Mouse (Mus musculus) MEL (cell line): Measurements from ENCODE around the gene Hbb-bs. TPM values are rescaled to one million over a fixed set of nuclear protein-coding genes. Genes with fewer than 3 reads are reported as not detected.
"Not testable (repeated sequence)": the region's sequence is repeated elsewhere in the genome, so short reads cannot be mapped to it uniquely, and the experiment has no call there.

ENCODE experiments used
- DNase-seq: peaks from one replicate; pipeline ENCODE4 v3.0.0; 2011; ENCODE audit warnings: low read depth, low spot score
- H3K27ac ChIP-seq: 2 replicates; pipeline ENCODE4 v1.5.1; 2012; ENCODE audit warnings: low read depth, mild to moderate bottlenecking, control low read depth, low read length, moderate library complexity; ENCODE audit not compliant: control insufficient read depth
- H3K27me3 ChIP-seq, 2 experiments: fragments of 150-350 bp in 1 of 2; sonication (generic) in 1 of 2; 2 replicates each; pipeline ENCODE4 v1.6.1; 2012; ENCODE audit warnings: low read length in 2 of 2, mild to moderate bottlenecking in 2 of 2, improper control_type of control experiment in 1 of 2, moderate library complexity in 1 of 2; ENCODE audit not compliant: insufficient read depth in 2 of 2, control insufficient read depth in 1 of 2
- H3K36me3 ChIP-seq, 2 experiments: 2 replicates each; pipeline ENCODE4 v1.6.1; 2012 to 2014; ENCODE audit warnings: low read length in 2 of 2, improper control_type of control experiment in 1 of 2, inconsistent platforms in 1 of 2, mild to moderate bottlenecking in 1 of 2; ENCODE audit not compliant: insufficient read depth in 2 of 2, control insufficient read depth in 1 of 2
- H3K4me1 ChIP-seq, 2 experiments: fragments of 150-350 bp in 1 of 2; sonication (generic) in 1 of 2; 2 replicates each; pipeline ENCODE4 v1.6.1; 2012; ENCODE audit warnings: low read length in 2 of 2, improper control_type of control experiment in 1 of 2, mild to moderate bottlenecking in 1 of 2; ENCODE audit not compliant: insufficient read depth in 2 of 2, control insufficient read depth in 1 of 2
- H3K4me3 ChIP-seq, 2 experiments: fragments of 150-350 bp in 1 of 2; sonication (generic) in 1 of 2; 2 replicates each; pipeline ENCODE4 v1.5.1; 2012; ENCODE audit warnings: low read depth in 2 of 2, low read length in 2 of 2, mild to moderate bottlenecking in 2 of 2, moderate library complexity in 2 of 2, control low read depth in 1 of 2, improper control_type of control experiment in 1 of 2; ENCODE audit not compliant: control insufficient read depth in 1 of 2, insufficient read depth in 1 of 2
- H3K79me2 ChIP-seq: 2 replicates; pipeline ENCODE4 v1.6.1; 2012; ENCODE audit warnings: mild to moderate bottlenecking, low read length, moderate library complexity; ENCODE audit not compliant: control insufficient read depth, poor library complexity, insufficient read depth
- H3K9ac ChIP-seq: 2 replicates; pipeline ENCODE4 v1.6.1; 2012; ENCODE audit warnings: low read depth, mild to moderate bottlenecking, control low read depth, low read length, moderate library complexity; ENCODE audit not compliant: control insufficient read depth, poor library complexity, severe bottlenecking
- H3K9me3 ChIP-seq: fragments of 150-350 bp; sonication (generic); replicated peaks from 2 replicates; pipeline ENCODE4 v1.6.1; 2012; ENCODE audit warnings: mild to moderate bottlenecking, low read length, improper control_type of control experiment, moderate library complexity; ENCODE audit not compliant: insufficient read depth
- BHLHE40 ChIP-seq: IDR thresholded peaks from 2 replicates; pipeline ENCODE4 v1.6.1; 2012; ENCODE audit warnings: low read depth, mild to moderate bottlenecking, inconsistent platforms, low read length, improper control_type of control experiment, borderline replicate concordance
- CHD2 ChIP-seq: IDR thresholded peaks from 2 replicates; pipeline ENCODE4 v1.6.1; 2011; ENCODE audit warnings: low read length, improper control_type of control experiment
- CTCF ChIP-seq, 3 experiments: IDR thresholded peaks in 2 of 3; conservative IDR thresholded peaks in 1 of 3; 2 replicates each; pipeline ENCODE4 v1.5.1; 2011 to 2012; ENCODE audit warnings: low read length in 3 of 3, low read depth in 2 of 3, mild to moderate bottlenecking in 2 of 3, improper control_type of control experiment in 1 of 3, inconsistent platforms in 1 of 3, mixed read lengths in 1 of 3, moderate library complexity in 1 of 3; ENCODE audit not compliant: control insufficient read depth in 1 of 3, insufficient read depth in 1 of 3, poor library complexity in 1 of 3, severe bottlenecking in 1 of 3
- E2F4 ChIP-seq: IDR thresholded peaks from 2 replicates; pipeline ENCODE4 v1.6.1; 2011; ENCODE audit warnings: low read depth, low read length, improper control_type of control experiment, borderline replicate concordance
- ELF1 ChIP-seq: IDR thresholded peaks from 2 replicates; pipeline ENCODE4 v1.6.1; 2014; ENCODE audit warnings: low read depth, mild to moderate bottlenecking, inconsistent platforms, low read length, improper control_type of control experiment, moderate library complexity
- ETS1 ChIP-seq: IDR thresholded peaks from 2 replicates; pipeline ENCODE4 v1.6.1; 2012; ENCODE audit warnings: low read depth, mild to moderate bottlenecking, inconsistent platforms, low read length, improper control_type of control experiment, moderate library complexity
- GABPA ChIP-seq: IDR thresholded peaks from 2 replicates; pipeline ENCODE4 v1.6.1; 2012; ENCODE audit warnings: low read depth, mild to moderate bottlenecking, inconsistent platforms, low read length, improper control_type of control experiment, moderate library complexity
- GATA1 ChIP-seq: IDR thresholded peaks from 2 replicates; pipeline ENCODE4 v1.6.1; 2011; ENCODE audit warnings: low read depth, low read length, improper control_type of control experiment
- HCFC1 ChIP-seq: IDR thresholded peaks from 2 replicates; pipeline ENCODE4 v1.6.1; 2012; ENCODE audit warnings: low read depth, mild to moderate bottlenecking, inconsistent platforms, low read length, improper control_type of control experiment, moderate library complexity
- JUND ChIP-seq: IDR thresholded peaks from 2 replicates; pipeline ENCODE4 v1.6.1; 2011; ENCODE audit warnings: low read depth, mild to moderate bottlenecking, improper control_type of control experiment, low read length
- KAT2A ChIP-seq: conservative IDR thresholded peaks from 2 replicates; pipeline ENCODE4 v1.6.1; 2012; ENCODE audit warnings: low read depth, low read length, improper control_type of control experiment, inconsistent platforms
- MEF2A ChIP-seq: IDR thresholded peaks from 2 replicates; pipeline ENCODE4 v1.6.1; 2014; ENCODE audit warnings: low read depth, mild to moderate bottlenecking, inconsistent platforms, low read length, improper control_type of control experiment; ENCODE audit not compliant: poor library complexity, insufficient replicate concordance, severe bottlenecking; ENCODE audit errors: extremely low read depth
- MXI1 ChIP-seq: IDR thresholded peaks from 2 replicates; pipeline ENCODE4 v1.6.1; 2011; ENCODE audit warnings: mild to moderate bottlenecking, low read depth, low read length, improper control_type of control experiment
- MYB ChIP-seq: IDR thresholded peaks from 2 replicates; pipeline ENCODE4 v1.6.1; 2011; ENCODE audit warnings: mild to moderate bottlenecking, low read depth, low read length, improper control_type of control experiment
- NELFE ChIP-seq: IDR thresholded peaks from 2 replicates; pipeline ENCODE4 v1.6.1; 2011; ENCODE audit warnings: low read depth, low read length, improper control_type of control experiment
- NRF1 ChIP-seq: IDR thresholded peaks from 2 replicates; pipeline ENCODE4 v1.6.1; 2014; ENCODE audit warnings: low read depth, mild to moderate bottlenecking, inconsistent platforms, low read length, improper control_type of control experiment, moderate library complexity; ENCODE audit not compliant: poor library complexity, insufficient read depth, severe bottlenecking
- POLR2A ChIP-seq, 2 experiments: IDR thresholded peaks; 2 replicates each; pipeline ENCODE4 v1.6.1; 2011 to 2012; ENCODE audit warnings: low read length in 2 of 2, mild to moderate bottlenecking in 2 of 2, control low read depth in 1 of 2, improper control_type of control experiment in 1 of 2, low read depth in 1 of 2, moderate library complexity in 1 of 2; ENCODE audit not compliant: control insufficient read depth in 1 of 2, insufficient read depth in 1 of 2, poor library complexity in 1 of 2
- POLR2AphosphoS2 ChIP-seq: IDR thresholded peaks from 2 replicates; pipeline ENCODE4 v1.6.1; 2011; ENCODE audit warnings: low read length, improper control_type of control experiment
- POLR2AphosphoS5 ChIP-seq: IDR thresholded peaks from 2 replicates; pipeline ENCODE4 v1.6.1; 2012; ENCODE audit warnings: low read depth, borderline replicate concordance, mild to moderate bottlenecking, inconsistent platforms, low read length, moderate library complexity, mixed read lengths
- SMC3 ChIP-seq: IDR thresholded peaks from 2 replicates; pipeline ENCODE4 v1.6.1; 2011; ENCODE audit warnings: low read depth, low read length, improper control_type of control experiment
- TAL1 ChIP-seq: IDR thresholded peaks from 2 replicates; pipeline ENCODE4 v1.6.1; 2012; ENCODE audit warnings: mild to moderate bottlenecking, inconsistent platforms, low read length, moderate library complexity, mixed read lengths
- TCF12 ChIP-seq: IDR thresholded peaks from 2 replicates; pipeline ENCODE4 v1.6.1; 2014; ENCODE audit warnings: low read depth, mild to moderate bottlenecking, inconsistent platforms, low read length, improper control_type of control experiment, moderate library complexity
- USF2 ChIP-seq, 2 experiments: IDR thresholded peaks; 2 replicates each; pipeline ENCODE4 v1.6.1; 2011 to 2012; ENCODE audit warnings: improper control_type of control experiment in 2 of 2, low read length in 2 of 2, borderline replicate concordance in 1 of 2, inconsistent platforms in 1 of 2, low read depth in 1 of 2, mild to moderate bottlenecking in 1 of 2; ENCODE audit not compliant: insufficient read depth in 1 of 2
- ZC3H11A ChIP-seq: IDR thresholded peaks from 2 replicates; pipeline ENCODE4 v1.6.1; 2012; ENCODE audit warnings: low read depth, mild to moderate bottlenecking, inconsistent platforms, low read length, improper control_type of control experiment
- ZKSCAN1 ChIP-seq: IDR thresholded peaks from 2 replicates; pipeline ENCODE4 v1.6.1; 2012; ENCODE audit warnings: low read depth, mild to moderate bottlenecking, inconsistent platforms, low read length, improper control_type of control experiment, moderate library complexity
- ZMIZ1 ChIP-seq: IDR thresholded peaks from 2 replicates; pipeline ENCODE4 v1.6.1; 2012; ENCODE audit warnings: low read depth, mild to moderate bottlenecking, inconsistent platforms, low read length, improper control_type of control experiment, moderate library complexity
- ZNF384 ChIP-seq: IDR thresholded peaks from 2 replicates; pipeline ENCODE4 v1.6.1; 2012; ENCODE audit warnings: low read depth, mild to moderate bottlenecking, inconsistent platforms, low read length, improper control_type of control experiment
- polyA plus RNA-seq, 2 experiments: library from polyadenylated mRNA; stranded (reverse) in 1 of 2; unstranded in 1 of 2; fragments of >175 nt in 1 of 2; fragments of >200 nt in 1 of 2; gene quantifications; 2 replicates each; pipeline versions ENCODE4 v1.2.1 to v1.2.4; 2012; ENCODE audit warnings: low replicate concordance in 2 of 2, low read depth in 1 of 2; ENCODE audit not compliant: insufficient read length in 2 of 2, insufficient read depth in 1 of 2, missing spikeins in 1 of 2
- total RNA-seq: library from RNA; depleted of rRNA; stranded (reverse); fragments of 300-350 nt; gene quantifications from 2 replicates; pipeline ENCODE4 v1.2.3, GENCODE M21; 2012

Gene Hbb-bs
- total and polyA plus RNA-seq, 3 experiments: 79.0 to 208 TPM; not detected in 1

DNA sequence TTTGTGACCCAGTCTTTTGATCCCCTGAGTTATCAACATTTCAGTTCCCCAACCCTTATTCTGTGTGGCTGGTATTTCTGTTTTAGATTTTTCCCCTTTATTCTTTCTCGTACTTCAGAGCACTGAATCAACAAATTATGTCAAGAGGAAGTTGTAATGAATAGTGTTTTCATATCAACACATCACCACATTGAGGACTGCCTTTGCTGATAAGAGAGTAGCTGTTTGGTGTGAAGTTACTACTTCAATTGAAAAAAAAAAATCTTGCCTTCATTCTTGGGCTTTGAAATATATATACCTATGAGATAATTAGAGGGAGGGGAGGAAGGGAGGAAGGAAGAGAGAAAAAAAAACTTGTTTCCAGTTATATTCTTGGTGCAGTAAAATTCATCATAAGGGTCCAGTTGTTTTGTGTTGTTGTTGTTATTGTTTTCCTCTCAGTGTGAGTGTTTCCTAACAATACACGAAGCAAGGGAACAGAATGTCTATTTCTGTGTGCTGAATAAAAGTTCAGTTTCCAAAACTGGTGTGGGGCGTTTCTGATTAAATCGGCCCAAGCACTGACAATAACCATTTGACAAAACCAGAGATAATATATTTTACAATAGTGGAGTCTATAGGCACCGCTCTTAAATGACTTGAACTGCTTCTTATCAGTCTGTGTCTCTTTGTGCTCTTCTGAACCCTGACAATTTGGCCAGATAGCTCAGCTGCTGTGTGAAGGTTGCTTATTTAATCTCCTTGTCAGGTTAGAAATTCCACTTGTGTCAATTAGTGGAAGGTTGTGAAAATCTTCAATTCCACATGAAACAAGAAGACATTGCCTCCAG, 18.7 kb downstream of the Hbb-bs start (continued):
- TF ChIP-seq CTCF (IDR thresholded peaks at IDR 0.05 in 2 of 3, conservative IDR thresholded peaks at IDR 0.05 in 1 of 3; ENCODE audit: control insufficient read depth in 1 of 3, insufficient read depth in 1 of 3, low read depth in 2 of 3, low read length in 3 of 3, poor library complexity in 1 of 3, severe bottlenecking in 1 of 3): no peak
- no peak for TF ChIP-seq USF2 (IDR thresholded peaks at IDR 0.05; ENCODE audit: borderline replicate concordance in 1 of 2, insufficient read depth in 1 of 2, low read depth in 1 of 2, low read length in 2 of 2)
- TF ChIP-seq ETS1: peak; percentile 96

GRCm38 (mm10) chr7:103808120-103808519, 19.8 kb downstream of the Hbb-bs start:
- DNase-seq: peak; percentile 50
- peak overlapping the region; percentile 57 for H3K27ac ChIP-seq

GRCm38 (mm10) chr7:103806856-103807255, 21.0 kb downstream of the Hbb-bs start:
- Histone ChIP-seq H3K4me3 (no peak overlapping the region), H3K27ac (no peak overlapping the region), H3K4me1 (peaks cover 15 to 16% of the 10 kb centered on the region in 2 experiments), H3K9me3 (no peaks in the 10 kb centered on the region), H3K79me2 (no peaks in the 10 kb centered on the region), H3K9ac (no peak overlapping the region), H3K27me3 (no peaks in the 10 kb centered on the region), H3K36me3 (peaks cover 0 to 24% of the 10 kb centered on the region in 2 experiments; a peak in 2 of 4 replicates)
- peak; percentile 71 for DNase-seq
- TF ChIP-seq HCFC1: no peak
- TF ChIP-seq GATA1: no peak
- TF ChIP-seq MXI1: 0 out of 2 replicates have a peak, but pooled peaks have one; percentile 22
- no peak for TF ChIP-seq ELF1
- no peak for TF ChIP-seq ZMIZ1
- no peak for TF ChIP-seq MYB
- TF ChIP-seq SMC3: peak; percentile 47
- no peak for TF ChIP-seq TAL1
- no peak for TF ChIP-seq USF2 (IDR thresholded peaks at IDR 0.05; ENCODE audit: borderline replicate concordance in 1 of 2, insufficient read depth in 1 of 2, low read depth in 1 of 2, low read length in 2 of 2)
- no peak for TF ChIP-seq TCF12
- no peak for TF ChIP-seq POLR2AphosphoS5
- TF ChIP-seq NELFE: no peak
- no peak for TF ChIP-seq MEF2A
- TF ChIP-seq GABPA: no peak
- peak; percentile 32; the same call in 1 of the 2 replicates for TF ChIP-seq ZNF384
- no peak for TF ChIP-seq KAT2A
- TF ChIP-seq JUND: no peak
- no peak for TF ChIP-seq POLR2AphosphoS2
- no peak for TF ChIP-seq ETS1
- no peak for TF ChIP-seq E2F4
- TF ChIP-seq POLR2A (IDR thresholded peaks at IDR 0.05; ENCODE audit: control insufficient read depth in 1 of 2, insufficient read depth in 1 of 2, low read depth in 1 of 2, low read length in 2 of 2, poor library complexity in 1 of 2): no peak
- TF ChIP-seq NRF1: no peak
- no peak for TF ChIP-seq ZKSCAN1
- TF ChIP-seq ZC3H11A: 0 out of 2 replicates have a peak, but pooled peaks have one; percentile 29
- no peak for TF ChIP-seq CHD2
- TF ChIP-seq BHLHE40: 0 out of 2 replicates have a peak, but pooled peaks have one; percentile 21

More at GRCm38 (mm10) chr7:103808120-103808519, 19.8 kb downstream of the Hbb-bs start:
- H3K9me3 ChIP-seq, H3K4me3 ChIP-seq, H3K79me2 ChIP-seq, H3K9ac ChIP-seq, H3K27me3 ChIP-seq: not testable (repeated sequence)
- Histone ChIP-seq H3K4me1 (peaks cover 15 to 18% of the 10 kb centered on the region in 2 experiments), H3K36me3 (peaks cover 0 to 27% of the 10 kb centered on the region in 2 experiments; a peak in 2 of 4 replicates)
